Mouse (Mus musculus) testis, adult 2 months (tissue): ENCODE results near the gene Sash3. TPM values are rescaled to one million over a fixed set of nuclear protein-coding genes. Genes with fewer than 3 reads are reported as not detected.

Experiments
- H3K27ac ChIP-seq: fragments of 200-500 bp; 2 replicates; pipeline ENCODE4 v1.5.1; 2012; ENCODE audit warnings: low read depth, low read length; ENCODE audit not compliant: control insufficient read depth, insufficient read depth
- H3K27me3 ChIP-seq: fragments of 200-500 bp; 2 replicates; pipeline ENCODE4 v1.6.1; 2012; ENCODE audit warnings: mild to moderate bottlenecking, low read length, moderate library complexity; ENCODE audit not compliant: control insufficient read depth, insufficient read depth
- H3K36me3 ChIP-seq: fragments of 200-500 bp; 2 replicates; pipeline ENCODE4 v1.6.1; 2012; ENCODE audit warnings: mild to moderate bottlenecking, low read length; ENCODE audit not compliant: control insufficient read depth, insufficient read depth
- H3K4me1 ChIP-seq: fragments of 200-500 bp; 2 replicates; pipeline ENCODE4 v1.6.1; 2012; ENCODE audit warnings: low read length; ENCODE audit not compliant: control insufficient read depth, insufficient read depth
- H3K4me3 ChIP-seq: fragments of 200-500 bp; 2 replicates; pipeline ENCODE4 v1.5.1; 2012; ENCODE audit warnings: low read depth, mild to moderate bottlenecking, low read length, moderate library complexity, mixed read lengths; ENCODE audit not compliant: control insufficient read depth
- CTCF ChIP-seq: fragments of 200-500 bp; IDR thresholded peaks from 2 replicates; pipeline ENCODE4 v1.5.1; 2012; ENCODE audit warnings: low read depth, mild to moderate bottlenecking, inconsistent platforms, low read length, moderate library complexity; ENCODE audit not compliant: control insufficient read depth, insufficient read depth, insufficient replicate concordance
- POLR2A ChIP-seq: fragments of 200-500 bp; IDR thresholded peaks from 2 replicates; pipeline ENCODE4 v1.6.1; 2012; ENCODE audit warnings: low read depth, mild to moderate bottlenecking, inconsistent platforms, low read length, moderate library complexity; ENCODE audit not compliant: control insufficient read depth
- polyA plus RNA-seq: library from polyadenylated mRNA; depleted of rRNA; stranded (reverse); fragments of >200 nt; gene quantifications from 2 replicates; pipeline ENCODE4 v1.2.3, GENCODE M21; 2012

The Sash3 gene
- polyA plus RNA-seq, 1 experiment: 0.75 TPM

DNA sequence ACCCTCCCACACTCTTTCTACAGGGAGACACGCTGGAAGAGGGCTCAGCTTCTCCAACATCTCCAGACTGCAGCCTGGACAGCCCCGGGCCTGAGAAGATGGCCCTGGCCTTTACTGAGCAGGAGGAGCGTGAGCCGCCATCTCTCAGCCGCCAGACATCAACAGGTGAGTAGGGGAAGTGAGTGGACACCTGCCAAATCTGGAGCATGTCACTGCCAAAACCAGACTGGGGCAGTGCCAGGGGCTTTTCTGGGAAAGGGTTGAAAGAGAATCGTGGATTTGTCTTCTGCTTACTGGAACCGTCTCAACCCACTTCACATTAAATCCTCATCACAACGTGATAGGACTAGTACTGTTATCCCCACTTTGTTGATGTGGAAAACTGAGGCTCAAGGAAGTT, 11.2 kb downstream of the Sash3 start:
- Histone ChIP-seq H3K4me3 (no peak overlapping the region), H3K36me3 (no peaks in the 10 kb centered on the region), H3K4me1 (no peaks in the 10 kb centered on the region), H3K27ac (no peak overlapping the region), H3K27me3 (no peaks in the 10 kb centered on the region)
- TF ChIP-seq POLR2A (no peak), CTCF (no peak)

DNA sequence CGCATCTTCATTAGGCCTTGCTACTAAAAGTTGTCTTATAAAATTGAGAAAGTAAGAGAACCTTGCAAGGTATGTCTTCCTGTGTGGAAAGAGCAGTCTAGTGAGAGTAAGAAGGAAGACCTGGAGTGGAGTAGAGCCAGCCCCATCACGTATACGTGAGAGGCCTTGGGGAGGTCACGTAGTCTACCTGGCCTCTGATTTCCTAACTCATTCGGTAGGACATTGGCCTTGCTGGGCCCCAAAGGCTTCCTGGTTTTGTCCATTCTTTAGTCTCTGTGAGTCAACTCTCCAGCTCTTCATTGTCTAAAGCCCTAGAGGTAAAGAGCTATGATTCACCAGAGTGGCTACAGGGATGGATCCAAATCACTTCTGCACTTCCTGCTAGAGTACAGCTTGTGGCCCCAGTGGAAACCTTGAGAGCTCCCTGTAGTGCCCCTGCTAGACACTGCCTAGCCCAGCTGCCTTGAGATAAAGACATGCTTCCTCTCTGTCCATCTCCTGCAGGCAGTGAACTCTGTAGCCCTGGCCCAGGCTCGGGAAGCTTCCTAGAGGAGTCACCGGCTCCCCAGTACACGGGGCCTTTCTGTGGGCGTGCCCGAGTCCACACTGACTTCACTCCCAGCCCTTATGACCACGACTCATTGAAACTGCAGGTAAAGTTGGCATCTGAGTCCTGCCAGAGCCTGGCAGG, 12.1 kb downstream of the Sash3 start:
- H3K36me3 ChIP-seq: no peaks in the 10 kb centered on the region
- TF ChIP-seq POLR2A (no peak), CTCF (no peak)
- no peaks in the 10 kb centered on the region for H3K27me3 ChIP-seq
- H3K4me3 ChIP-seq: no peak overlapping the region
- no peak overlapping the region for H3K27ac ChIP-seq
- H3K4me1 ChIP-seq: no peaks in the 10 kb centered on the region

DNA sequence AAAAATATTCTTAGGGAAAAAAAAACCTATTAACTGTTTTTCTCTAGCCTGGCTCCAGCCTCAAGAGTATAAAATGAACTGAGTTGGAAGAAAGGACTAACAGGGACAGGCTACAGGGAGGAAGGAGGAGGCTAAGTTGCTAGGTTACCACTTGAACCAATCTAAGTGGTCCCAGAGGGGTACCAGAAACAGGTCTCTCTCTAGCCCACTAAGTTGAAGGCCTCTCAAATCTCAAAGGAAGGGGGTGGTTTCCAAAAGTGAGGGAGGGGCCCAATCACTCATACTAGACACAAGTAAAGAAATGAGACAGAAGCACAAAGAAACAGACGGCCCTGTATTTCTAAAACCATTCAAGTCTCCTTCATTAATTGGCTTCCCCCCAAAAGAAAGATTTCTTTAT, 23.7 kb downstream of the Sash3 start:
- H3K4me1 ChIP-seq: no peaks in the 10 kb centered on the region

DNA sequence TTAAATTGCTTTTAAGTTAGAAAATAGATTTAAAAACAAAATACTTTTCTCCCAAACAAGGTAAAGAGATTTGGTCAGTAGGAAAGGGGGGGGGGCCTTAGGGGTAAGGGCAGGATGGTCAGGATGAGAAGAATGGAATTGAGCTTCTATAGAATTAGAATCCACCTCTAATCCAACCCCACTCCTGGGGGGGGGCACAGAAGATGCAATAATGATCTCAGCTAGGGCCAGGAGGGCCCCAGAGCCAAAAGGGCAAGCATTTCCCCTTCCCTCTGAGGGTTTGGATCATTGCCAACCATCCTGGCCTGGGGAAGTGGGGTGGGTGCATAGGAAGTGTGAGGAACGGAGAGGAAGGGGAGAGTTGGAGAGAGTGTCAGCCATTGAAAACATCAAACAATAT, 24.1 kb downstream of the Sash3 start:
- H3K27me3 ChIP-seq: no peaks in the 10 kb centered on the region
- H3K36me3 ChIP-seq: no peaks in the 10 kb centered on the region
- no peak overlapping the region for H3K4me3 ChIP-seq
- no peaks in the 10 kb centered on the region for H3K4me1 ChIP-seq
- H3K27ac ChIP-seq: no peak overlapping the region
- TF ChIP-seq CTCF (no peak), POLR2A (no peak)

More for the DNA sequence above, 23.7 kb downstream of the Sash3 start:
- TF ChIP-seq POLR2A (no peak), CTCF (no peak)
- Histone ChIP-seq H3K4me3 (no peak overlapping the region), H3K27me3 (no peaks in the 10 kb centered on the region), H3K36me3 (no peaks in the 10 kb centered on the region), H3K27ac (no peak overlapping the region)

DNA sequence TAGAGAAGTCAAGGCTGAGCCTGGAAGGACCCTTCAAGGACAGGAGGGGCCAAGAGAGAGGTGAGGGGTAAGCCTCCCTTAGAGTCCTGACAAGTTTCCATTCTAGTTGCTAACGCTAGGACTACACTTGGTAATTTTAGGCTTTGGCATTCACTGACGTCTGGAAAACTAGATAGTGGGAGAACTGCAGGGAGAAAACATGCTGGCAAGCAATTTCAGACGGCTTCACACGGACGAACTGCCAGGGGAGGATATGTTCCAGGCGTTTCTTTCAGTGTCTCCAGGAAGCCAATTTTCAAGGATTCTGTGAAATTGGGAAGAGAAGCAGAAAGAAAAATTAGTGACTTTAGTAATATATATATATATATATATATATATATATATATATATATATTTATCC, 35.6 kb downstream of the Sash3 start:
- no peak overlapping the region for H3K4me3 ChIP-seq
- no peak for TF ChIP-seq CTCF
- no peak for TF ChIP-seq POLR2A
- H3K27ac ChIP-seq: no peak overlapping the region
- no peaks in the 10 kb centered on the region for H3K36me3 ChIP-seq
- H3K27me3 ChIP-seq: no peaks in the 10 kb centered on the region
- no peaks in the 10 kb centered on the region for H3K4me1 ChIP-seq

DNA sequence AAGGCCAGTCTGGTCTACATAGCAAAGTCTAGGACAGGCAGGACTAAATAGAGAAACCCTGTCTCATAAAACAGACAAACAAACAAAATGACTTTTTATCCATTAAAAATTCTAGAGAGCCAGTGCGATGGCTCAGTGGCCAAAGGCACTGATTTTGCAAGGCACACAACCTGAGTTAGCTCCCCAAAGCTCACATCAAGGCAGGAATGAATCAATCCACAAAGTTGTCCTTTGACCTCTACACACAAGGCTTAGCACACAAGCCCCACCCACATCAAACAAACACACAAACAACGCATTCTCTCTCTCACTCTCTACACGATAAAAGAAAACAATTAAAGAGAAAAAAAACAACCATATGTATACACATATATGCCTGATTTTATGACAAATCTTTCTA, 38.5 kb downstream of the Sash3 start:
- no peak overlapping the region for H3K27ac ChIP-seq
- H3K27me3 ChIP-seq: no peaks in the 10 kb centered on the region
- no peaks in the 10 kb centered on the region for H3K4me1 ChIP-seq
- H3K4me3 ChIP-seq: no peak overlapping the region
- no peak for TF ChIP-seq POLR2A
- no peak for TF ChIP-seq CTCF
- no peaks in the 10 kb centered on the region for H3K36me3 ChIP-seq

DNA sequence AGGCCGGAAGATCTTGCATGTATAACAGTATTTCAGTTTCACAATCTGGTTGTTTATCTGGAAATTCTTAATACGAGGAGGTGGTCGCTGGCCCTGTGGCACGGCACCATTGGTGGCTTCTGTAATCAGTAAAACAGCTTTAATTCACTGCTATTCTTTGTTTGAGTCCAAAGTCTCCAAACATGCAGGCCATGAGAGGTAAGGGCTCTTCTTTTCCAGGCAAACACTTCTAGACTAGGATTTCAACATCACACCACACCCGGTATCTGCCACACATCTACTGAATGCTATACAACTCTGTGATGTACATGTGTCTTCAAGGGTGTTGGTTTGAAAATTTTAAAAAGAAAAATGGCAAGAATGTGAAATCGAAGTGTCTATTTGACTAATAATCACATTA, 45.0 kb downstream of the Sash3 start:
- no peaks in the 10 kb centered on the region for H3K4me1 ChIP-seq
- no peaks in the 10 kb centered on the region for H3K27me3 ChIP-seq
- no peak overlapping the region for H3K27ac ChIP-seq
- no peak for TF ChIP-seq CTCF
- no peak for TF ChIP-seq POLR2A
- H3K36me3 ChIP-seq: no peaks in the 10 kb centered on the region
- no peak overlapping the region for H3K4me3 ChIP-seq

DNA sequence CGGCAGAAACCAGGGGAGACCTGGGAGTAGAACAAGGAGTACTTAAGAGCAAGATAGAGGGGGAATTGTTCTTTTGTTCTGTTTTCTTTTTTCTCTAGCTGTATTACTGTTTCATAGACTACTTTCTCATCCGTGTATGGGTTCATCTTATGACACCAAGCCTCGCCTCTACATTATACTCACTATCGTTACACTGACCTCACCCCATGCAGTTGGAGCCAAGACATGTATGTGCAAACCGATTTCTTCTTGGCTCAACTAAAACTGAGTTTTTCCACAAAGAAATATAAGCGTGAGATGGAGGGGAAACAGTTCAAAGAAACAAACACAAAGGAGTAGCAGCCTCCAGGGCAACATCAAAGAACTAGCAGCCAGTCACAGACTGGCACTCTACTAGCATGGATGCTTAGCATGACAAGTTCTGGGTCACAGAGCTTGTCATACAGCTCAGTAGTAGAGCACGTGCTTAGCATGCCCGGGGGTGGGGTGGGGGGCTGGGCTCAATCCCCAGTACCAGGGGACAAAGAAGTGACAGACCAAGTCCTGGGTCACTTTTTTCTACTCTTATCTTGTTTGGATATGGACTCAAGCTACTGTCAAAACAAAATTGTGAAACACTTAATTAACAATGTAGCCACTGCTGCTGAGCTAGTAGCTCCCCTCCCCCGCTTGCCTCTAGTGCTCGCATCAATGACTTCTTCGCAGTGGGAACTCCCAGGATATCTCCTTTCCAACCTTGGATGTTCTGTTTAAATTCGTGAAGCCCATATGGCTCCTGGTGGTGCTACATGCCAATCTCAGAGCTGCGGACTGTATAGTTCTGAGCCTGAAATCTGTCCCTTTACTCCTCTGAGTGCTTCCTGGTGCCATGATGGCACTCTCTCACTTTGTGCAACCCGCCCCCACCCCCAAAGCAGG, 47.3 kb downstream of the Sash3 start:
- no peak overlapping the region for H3K27ac ChIP-seq
- no peak for TF ChIP-seq CTCF
- no peak for TF ChIP-seq POLR2A

More for the DNA sequence above, 47.3 kb downstream of the Sash3 start:
- Histone ChIP-seq H3K27me3 (no peaks in the 10 kb centered on the region), H3K4me3 (no peak overlapping the region), H3K4me1 (no peaks in the 10 kb centered on the region), H3K36me3 (no peaks in the 10 kb centered on the region)
